Mouse (Mus musculus) lung, postnatal 4 days (tissue): ENCODE data around the gene Metap1d.

Experiments
- DNase-seq, 2 experiments: peaks; one replicate each; pipeline ENCODE4 v3.0.0; 2021

The Metap1d gene

GRCm38 (mm10) chr2:71475760-71476159 lies 22.7 kb downstream of the Metap1d start:
- no peak for DNase-seq

GRCm38 (mm10) chr2:71477787-71478186 lies 24.7 kb downstream of the Metap1d start:
- DNase-seq = no peak

DNA sequence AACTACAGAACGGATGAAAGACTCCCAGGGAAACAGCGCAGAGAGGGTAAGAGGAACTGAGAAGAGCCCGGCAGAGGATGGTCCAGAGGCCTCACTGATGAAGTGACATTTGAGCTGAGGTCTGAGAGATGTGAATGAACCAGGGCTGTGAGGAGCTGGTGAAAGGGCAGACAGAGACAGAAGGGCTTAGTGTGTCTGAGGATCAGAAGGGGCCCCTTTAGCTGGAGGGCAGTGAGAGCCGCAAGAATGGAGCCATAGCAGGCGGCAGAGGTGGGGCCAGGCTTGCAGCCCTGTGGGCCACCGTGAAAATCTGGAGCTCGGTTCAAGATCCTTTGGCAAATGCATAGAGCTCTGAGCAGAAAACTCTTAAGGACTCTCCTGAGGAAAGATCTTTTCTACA lies 26.8 kb downstream of the Metap1d start:
- DNase-seq = no peak

GRCm38 (mm10) chr2:71481825-71482224 lies 28.7 kb downstream of the Metap1d start:
- no peak for DNase-seq

- no peak for DNase-seq
Measured at GRCm38 (mm10) chr2:71483046-71483716, 30.1 kb downstream of the Metap1d start.

GRCm38 (mm10) chr2:71483717-71484066 lies 30.6 kb downstream of the Metap1d start:
- no peak for DNase-seq

- no peak for DNase-seq
Measured at GRCm38 (mm10) chr2:71491295-71491694, 38.2 kb downstream of the Metap1d start.

DNA sequence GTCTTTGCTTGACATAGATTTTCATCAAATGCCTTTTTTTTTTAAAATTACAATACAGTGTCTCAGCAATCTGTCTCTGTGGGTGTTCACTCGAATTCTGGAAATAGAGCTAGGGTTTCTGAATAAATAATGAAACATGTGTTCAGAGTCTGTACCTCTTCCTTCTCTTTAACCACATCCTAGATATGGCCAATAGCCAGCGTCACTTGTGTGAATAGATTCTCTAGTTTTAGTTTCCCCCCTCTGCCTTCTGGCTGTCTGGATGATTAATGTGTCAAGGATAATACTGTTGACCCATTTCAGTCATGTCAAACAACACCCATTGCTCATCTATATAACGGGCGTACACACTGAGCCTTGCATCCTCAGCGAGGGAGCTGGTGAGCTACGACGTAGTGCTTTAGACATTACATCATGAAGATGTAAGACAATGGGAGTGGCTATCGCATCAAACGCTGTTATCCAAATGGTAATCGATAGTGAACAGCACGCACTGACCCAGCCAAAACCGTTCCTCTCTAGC lies 40.1 kb downstream of the Metap1d start:
- no peak for DNase-seq

- DNase-seq = no peak
Measured at GRCm38 (mm10) chr2:71494503-71494902, 41.4 kb downstream of the Metap1d start.

GRCm38 (mm10) chr2:71494971-71495370 lies 41.9 kb downstream of the Metap1d start:
- no peak for DNase-seq

DNA sequence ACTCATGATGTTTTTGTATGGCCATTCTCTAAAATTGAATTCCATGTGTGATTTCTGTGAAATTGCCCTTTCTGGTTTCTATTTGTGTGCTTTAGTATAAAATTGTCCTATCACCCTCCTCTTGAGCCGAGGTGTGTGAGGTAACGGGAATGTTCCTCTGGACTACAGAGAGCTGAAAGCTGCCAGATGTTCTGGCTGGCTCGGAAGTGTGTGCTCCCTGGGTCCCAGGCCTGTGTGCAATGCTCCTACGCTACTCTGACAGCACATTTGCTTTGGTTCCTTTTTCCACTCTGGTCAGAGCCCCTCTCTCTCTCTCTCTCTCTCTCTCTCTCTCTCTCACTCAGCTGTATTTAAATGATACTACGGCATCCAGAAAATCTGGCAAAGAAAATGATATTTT lies 44.1 kb downstream of the Metap1d start:
- DNase-seq = no peak

DNA sequence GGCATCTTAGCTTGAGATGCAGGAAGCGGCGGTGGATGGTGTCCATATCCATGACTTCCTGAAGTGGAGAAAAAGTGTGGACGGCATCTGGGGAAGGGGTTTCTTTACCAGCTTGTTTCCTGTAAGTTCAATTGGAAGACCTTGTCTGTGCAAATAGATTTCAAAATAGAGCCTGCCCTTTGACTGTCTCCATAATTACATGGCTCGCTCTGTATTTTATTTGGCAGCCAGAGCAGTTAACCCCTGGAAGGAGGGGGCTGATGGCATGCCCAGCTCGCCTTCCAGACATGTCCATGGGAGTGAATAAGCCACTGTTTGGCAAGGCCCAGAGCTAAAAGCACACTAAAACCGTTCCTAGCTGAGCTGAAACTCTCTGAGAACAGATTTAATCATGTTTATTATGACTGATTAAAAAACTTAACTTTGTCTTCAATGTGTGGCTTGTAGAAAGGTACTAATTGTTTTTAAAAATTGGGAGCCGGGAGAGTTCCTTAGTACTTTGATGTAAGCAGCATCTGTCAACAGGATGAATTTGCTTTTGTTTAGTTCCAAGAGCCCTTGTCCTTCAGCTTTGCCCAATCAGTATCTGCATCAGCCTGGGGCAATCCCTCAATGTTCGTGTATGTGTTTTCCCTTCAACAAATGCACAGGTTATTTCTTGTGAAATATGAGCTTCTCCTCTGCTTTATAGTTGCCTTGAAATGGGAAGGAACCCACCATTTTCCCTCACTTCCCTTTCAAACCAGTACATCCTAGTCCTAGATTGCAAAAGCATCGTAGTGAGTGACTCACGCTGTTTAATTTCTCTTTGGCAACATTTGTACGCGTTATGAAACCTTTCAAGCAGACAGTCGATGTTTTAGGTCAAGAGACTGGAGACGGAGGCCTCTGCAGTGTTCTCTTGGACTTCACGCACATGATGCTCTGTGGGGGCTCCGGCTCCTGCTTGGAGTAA lies 46.5 kb downstream of the Metap1d start:
- peak in 1 of 2 experiments; percentile 20 for DNase-seq

GRCm38 (mm10) chr2:71504852-71505251 lies 51.8 kb downstream of the Metap1d start:
- no peak for DNase-seq

DNA sequence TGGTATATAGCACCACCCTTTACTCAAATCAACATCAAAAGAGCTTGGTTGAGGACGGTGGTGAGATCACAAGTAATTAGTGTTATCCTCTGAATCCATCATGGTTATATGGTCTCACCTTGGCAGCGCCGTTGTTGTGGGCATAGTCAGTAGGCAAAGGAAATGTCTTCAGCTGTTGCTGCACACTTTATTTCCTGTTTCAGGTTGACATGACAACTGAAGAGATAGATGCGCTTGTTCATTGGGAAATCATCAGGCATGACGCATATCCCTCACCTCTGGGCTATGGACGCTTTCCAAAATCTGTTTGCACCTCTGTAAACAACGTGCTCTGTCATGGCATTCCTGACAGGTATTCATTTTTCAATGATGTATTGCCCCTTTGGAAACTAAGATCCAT lies 58.1 kb downstream of the Metap1d start:
- DNase-seq = no peak

DNA sequence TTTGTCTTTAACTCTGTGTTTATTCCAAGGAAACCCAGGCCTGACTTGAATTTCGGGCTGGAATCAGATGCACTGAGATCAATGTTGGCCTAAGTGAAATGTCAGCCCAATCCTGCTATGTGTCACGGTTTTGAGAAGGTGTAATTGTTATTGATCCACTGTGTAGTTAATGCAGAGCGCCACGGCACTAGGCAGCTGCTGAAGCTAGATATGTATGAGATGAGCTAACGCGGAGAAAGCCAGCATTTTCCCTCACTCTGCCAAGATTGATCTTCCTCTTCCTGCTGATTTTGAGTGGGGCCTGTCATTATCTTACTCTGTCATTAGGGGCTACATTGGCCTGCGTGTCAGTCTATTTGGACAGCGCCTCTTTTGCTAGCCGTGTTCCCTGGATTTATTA lies 59.2 kb downstream of the Metap1d start:
- no peak for DNase-seq

GRCm38 (mm10) chr2:71516995-71517394 lies 63.9 kb downstream of the Metap1d start:
- no peak for DNase-seq

- no peak for DNase-seq
Measured at GRCm38 (mm10) chr2:71517466-71518099, 64.5 kb downstream of the Metap1d start.

GRCm38 (mm10) chr2:71522871-71523270 lies 69.8 kb downstream of the Metap1d start:
- DNase-seq = no peak

- DNase-seq = no peak
Measured at GRCm38 (mm10) chr2:71523431-71523830, 70.4 kb downstream of the Metap1d start.

DNA sequence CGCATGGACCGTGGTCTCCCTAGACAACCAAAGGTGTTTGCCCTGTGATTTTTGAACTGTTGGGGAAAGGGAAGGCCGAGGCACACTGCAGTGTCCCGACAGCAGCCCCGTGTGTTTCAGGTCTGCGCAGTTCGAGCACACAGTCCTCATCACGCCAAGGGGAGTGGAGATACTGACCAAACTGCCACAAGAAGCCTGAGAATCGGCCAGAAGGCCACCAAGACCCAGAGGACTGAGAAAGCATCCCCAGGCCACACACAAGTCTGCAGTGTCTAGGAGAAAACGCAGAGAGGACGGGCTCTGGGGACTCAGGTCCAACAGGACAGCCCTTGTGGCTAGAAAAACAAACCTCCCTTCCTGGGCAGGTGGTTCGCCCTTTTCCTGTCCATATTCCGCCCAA lies 71.7 kb downstream of the Metap1d start:
- DNase-seq = peak in 1 of 2 experiments; percentile 14

GRCm38 (mm10) chr2:71526595-71527322 lies 73.7 kb downstream of the Metap1d start:
- peak in 1 of 2 experiments; percentile 15 for DNase-seq

GRCm38 (mm10) chr2:71527323-71528013 lies 74.4 kb downstream of the Metap1d start:
- peak in 1 of 2 experiments; percentile 18 for DNase-seq
